ENCODE assay signal across 8 mouse cellular contexts in the genomic region with DNA sequence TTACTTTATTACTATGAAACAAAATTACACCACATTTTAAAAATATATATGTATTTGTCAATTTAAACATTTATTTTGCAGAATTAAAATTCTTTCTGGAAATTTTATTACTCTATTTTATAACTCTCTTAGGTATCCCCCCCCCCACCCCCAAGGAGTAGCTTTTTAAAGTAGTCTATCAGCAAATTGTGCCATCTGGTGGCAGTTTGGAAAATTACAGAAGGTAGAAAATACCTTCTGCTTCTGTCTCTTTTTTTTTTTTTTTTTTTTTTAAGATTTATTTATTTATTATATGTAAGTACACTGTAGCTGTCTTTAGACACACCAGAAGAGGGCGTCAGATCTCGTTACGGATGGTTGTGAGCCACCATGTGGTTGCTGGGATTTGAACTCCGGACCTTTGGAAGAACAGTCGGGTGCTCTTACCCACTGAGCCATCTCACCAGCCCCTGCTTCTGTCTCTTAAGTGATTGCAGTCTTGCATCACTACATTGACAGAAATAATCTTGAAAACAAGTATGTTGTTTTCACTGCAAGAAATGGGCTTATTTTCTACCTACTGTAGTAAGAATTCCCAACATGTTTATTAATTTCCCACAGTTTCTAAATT. TPM values are rescaled to one million over a fixed set of nuclear protein-coding genes. Genes with fewer than 3 reads are reported as not detected.
A peak's percentile ranks its signal among the peaks of the same experiment; 100 is the strongest.
DNase-seq lines count a peak whose midpoint lies in the region; ATAC-seq and TF ChIP-seq lines count a peak whose summit lies in the region.
"Not testable (repeated sequence)": the region's sequence is repeated elsewhere in the genome, so short reads cannot be mapped to it uniquely, and the experiment has no call there.

No protein-coding gene starts in this region.

- peaks cover 44% of the 10 kb centered on the region for H3K36me3 ChIP-seq in heart, postnatal 0 days (replicated peaks; ENCODE audit: control insufficient read depth, insufficient read depth, low read length)

- 100% methylated on average over 2 of the region's 5 CpGs for WGBS in heart, postnatal 0 days

- TF ChIP-seq CTCF in heart, postnatal 0 days (IDR thresholded peaks at IDR 0.05; ENCODE audit: low read depth) = peak; percentile 48

- not testable (repeated sequence) for H3K4me2 ChIP-seq in heart, postnatal 0 days (ENCODE audit: low read depth, low read length)

- ATAC-seq in heart, postnatal 0 days (ENCODE audit: insufficient read depth, low read depth) = not testable (repeated sequence)

- not testable (repeated sequence) for H3K27me3 ChIP-seq in heart, postnatal 0 days (ENCODE audit: control insufficient read depth, insufficient read depth, low read length)

- not testable (repeated sequence) for H3K4me3 ChIP-seq in heart, postnatal 0 days (ENCODE audit: low read depth, low read length)

- TF ChIP-seq EP300 in heart, postnatal 0 days (IDR thresholded peaks at IDR 0.05; ENCODE audit: low read depth) = not testable (repeated sequence)

- H3K9me3 ChIP-seq in heart, postnatal 0 days (replicated peaks; ENCODE audit: control insufficient read depth, low read length) = not testable (repeated sequence)

- H3K9ac ChIP-seq in heart, postnatal 0 days (replicated peaks; ENCODE audit: low read depth, low read length) = not testable (repeated sequence)

- H3K4me1 ChIP-seq in heart, postnatal 0 days (ENCODE audit: control insufficient read depth, insufficient read depth) = not testable (repeated sequence)

- H3K27ac ChIP-seq in heart, postnatal 0 days (ENCODE audit: low read depth) = not testable (repeated sequence)

- DNase-seq in 3T3-L1 (ENCODE audit: low read depth, low spot score) (peak; percentile 82), MN1 (ENCODE audit: low spot score) (peak; percentile 59)
- peak; percentile 34 for DNase-seq in c-Kit-positive CD71-negative TER-119-negative erythroid progenitor cells, embryonic 14.5 days (ENCODE audit: low read depth)
- DNase-seq in embryo, embryonic 11.5 days (ENCODE audit: low read depth, low spot score) = peak; percentile 20
- peak; percentile 40 for DNase-seq in heart, postnatal 0 days (ENCODE audit: low spot score)
- peak; percentile 46 for DNase-seq in kidney, postnatal 10 days
- DNase-seq in lung, postnatal 10 days = peak; percentile 75
- peak; percentile 71 for DNase-seq in retina, postnatal 1 day

RNA-seq across cellular contexts. Expression of a gene that starts 19.2 kb away (rescaled TPM):
- 8.7 and 15.3 TPM in 2 replicates for total RNA-seq in heart, postnatal 0 days (2014; rRNA removed; ENCODE audit: low replicate concordance)
- 8.8 and 9.7 TPM in 2 replicates for polyA plus RNA-seq in heart, postnatal 0 days (2015; fragmentation: Nextera tagmentation; extraction: Ambion mirVana)

Comparison
In these comparisons a context has a peak if more than half of its experiments do, and no peak if none do; other contexts are left out.
1. DNase-seq: peak in every context shown above with its lines; median percentile 82 in 3T3-L1; 75 in lung, postnatal 10 days; 71 in retina, postnatal 1 day; 59 in MN1; 46 in kidney, postnatal 10 days; 40 in heart, postnatal 0 days; 34 in c-Kit-positive CD71-negative TER-119-negative erythroid progenitor cells, embryonic 14.5 days; 20 in embryo, embryonic 11.5 days.